Mouse (Mus musculus): Measurements from ENCODE around the gene Osbpl8. TPM values are rescaled to one million over a fixed set of nuclear protein-coding genes. Genes with fewer than 3 reads are reported as not detected.
"Not testable (repeated sequence)": the region's sequence is repeated elsewhere in the genome, so short reads cannot be mapped to it uniquely, and the experiment has no call there.

Gene Osbpl8
- polyA plus RNA-seq, 1 experiment from 2014 or later = 10.5 TPM

- no peaks in the 10 kb centered on the region for H3K9me3 ChIP-seq
- no peak for ATAC-seq (ENCODE audit: borderline replicate concordance, extremely low read depth, low FRiP score, low TSS enrichment)
- H3K27ac ChIP-seq = no peak overlapping the region
Observed at GRCm38 (mm10) chr10:111130872-111131271, 33.7 kb upstream of the Osbpl8 start.

GRCm38 (mm10) chr10:111133271-111133670 is 31.3 kb upstream of the Osbpl8 start:
- Histone ChIP-seq H3K9ac (no peak overlapping the region), H3K27me3 (no peaks in the 10 kb centered on the region), H3K4me1 (no peaks in the 10 kb centered on the region), H3K9me3 (no peaks in the 10 kb centered on the region), H3K4me2 (no peak overlapping the region), H3K4me3 (no peak overlapping the region), H3K27ac (no peak overlapping the region), H3K36me3 (no peaks in the 10 kb centered on the region)
- WGBS = 76% methylated on average over 5 of the region's 5 CpGs
- ATAC-seq (ENCODE audit: borderline replicate concordance, extremely low read depth, low FRiP score, low TSS enrichment) = no peak

More at GRCm38 (mm10) chr10:111130872-111131271, 33.7 kb upstream of the Osbpl8 start:
- Histone ChIP-seq H3K9ac (no peak overlapping the region), H3K27me3 (no peaks in the 10 kb centered on the region), H3K4me2 (no peak overlapping the region), H3K36me3 (no peaks in the 10 kb centered on the region), H3K4me3 (no peak overlapping the region), H3K4me1 (no peaks in the 10 kb centered on the region)
- 65% methylated on average over 3 of the region's 3 CpGs for WGBS

- Histone ChIP-seq H3K27ac (no peak overlapping the region), H3K9ac (no peak overlapping the region), H3K9me3 (no peaks in the 10 kb centered on the region), H3K36me3 (no peaks in the 10 kb centered on the region), H3K4me2 (no peak overlapping the region), H3K27me3 (no peaks in the 10 kb centered on the region), H3K4me1 (no peaks in the 10 kb centered on the region), H3K4me3 (no peak overlapping the region)
- 88% methylated on average over 8 of the region's 8 CpGs for WGBS
- no peak for ATAC-seq (ENCODE audit: borderline replicate concordance, extremely low read depth, low FRiP score, low TSS enrichment)
Observed at GRCm38 (mm10) chr10:111133936-111134335, 30.6 kb upstream of the Osbpl8 start.

GRCm38 (mm10) chr10:111134412-111134957 is 30.1 kb upstream of the Osbpl8 start:
- Histone ChIP-seq H3K27ac (no peak overlapping the region), H3K9me3 (no peaks in the 10 kb centered on the region), H3K36me3 (no peaks in the 10 kb centered on the region), H3K9ac (no peak overlapping the region), H3K4me2 (no peak overlapping the region), H3K27me3 (no peaks in the 10 kb centered on the region), H3K4me3 (no peak overlapping the region), H3K4me1 (peaks cover 3% of the 10 kb centered on the region)
- no peak for ATAC-seq (ENCODE audit: borderline replicate concordance, extremely low read depth, low FRiP score, low TSS enrichment)
- 83% methylated on average over 9 of the region's 9 CpGs for WGBS

- 70% methylated on average over 5 of the region's 5 CpGs for WGBS
- not testable (repeated sequence) for H3K4me1 ChIP-seq; H3K4me3 ChIP-seq; ATAC-seq (ENCODE audit: borderline replicate concordance, extremely low read depth, low FRiP score, low TSS enrichment); H3K9me3 ChIP-seq; H3K4me2 ChIP-seq; H3K27ac ChIP-seq; H3K27me3 ChIP-seq; H3K9ac ChIP-seq; H3K36me3 ChIP-seq
Observed at GRCm38 (mm10) chr10:111136306-111136705, 28.2 kb upstream of the Osbpl8 start.

GRCm38 (mm10) chr10:111137905-111138304 is 26.6 kb upstream of the Osbpl8 start:
- H3K9me3 ChIP-seq = no peaks in the 10 kb centered on the region
- H3K4me3 ChIP-seq = no peak overlapping the region
- ATAC-seq (ENCODE audit: borderline replicate concordance, extremely low read depth, low FRiP score, low TSS enrichment) = no peak
- H3K27ac ChIP-seq = no peak overlapping the region
- 79% methylated on average over 4 of the region's 4 CpGs for WGBS
- no peaks in the 10 kb centered on the region for H3K36me3 ChIP-seq
- no peaks in the 10 kb centered on the region for H3K27me3 ChIP-seq
- no peak overlapping the region for H3K9ac ChIP-seq
- H3K4me1 ChIP-seq = peaks cover 5% of the 10 kb centered on the region
- no peak overlapping the region for H3K4me2 ChIP-seq

- no peaks in the 10 kb centered on the region for H3K9me3 ChIP-seq
- 52% methylated on average over 1 of the region's 1 CpGs for WGBS
- no peaks in the 10 kb centered on the region for H3K36me3 ChIP-seq
- no peaks in the 10 kb centered on the region for H3K27me3 ChIP-seq
- no peak for ATAC-seq (ENCODE audit: borderline replicate concordance, extremely low read depth, low FRiP score, low TSS enrichment)
- no peak overlapping the region for H3K4me3 ChIP-seq
- peaks cover 5% of the 10 kb centered on the region for H3K4me1 ChIP-seq
- no peak overlapping the region for H3K4me2 ChIP-seq
- H3K27ac ChIP-seq = no peak overlapping the region
- no peak overlapping the region for H3K9ac ChIP-seq
Observed at GRCm38 (mm10) chr10:111139170-111139569, 25.4 kb upstream of the Osbpl8 start.

- Histone ChIP-seq H3K4me2 (no peak overlapping the region), H3K27me3 (no peaks in the 10 kb centered on the region), H3K36me3 (no peaks in the 10 kb centered on the region), H3K4me1 (peaks cover 5% of the 10 kb centered on the region), H3K9ac (no peak overlapping the region), H3K9me3 (no peaks in the 10 kb centered on the region), H3K4me3 (no peak overlapping the region), H3K27ac (peak overlapping the region; percentile 33; the same call in 1 of the 2 replicates)
- WGBS = 26% methylated on average over 5 of the region's 5 CpGs
- peak; percentile 79; the same call in 1 of the 2 replicates for ATAC-seq (ENCODE audit: borderline replicate concordance, extremely low read depth, low FRiP score, low TSS enrichment)
Observed at GRCm38 (mm10) chr10:111139881-111140280, 24.7 kb upstream of the Osbpl8 start.

GRCm38 (mm10) chr10:111144371-111144959 is 20.1 kb upstream of the Osbpl8 start:
- Histone ChIP-seq H3K4me1 (peaks cover 2% of the 10 kb centered on the region), H3K27ac (no peak overlapping the region), H3K36me3 (no peaks in the 10 kb centered on the region), H3K9me3 (no peaks in the 10 kb centered on the region), H3K4me2 (no peak overlapping the region), H3K4me3 (no peak overlapping the region), H3K9ac (no peak overlapping the region), H3K27me3 (no peaks in the 10 kb centered on the region)
- 73% methylated on average over 11 of the region's 11 CpGs for WGBS
- ATAC-seq (ENCODE audit: borderline replicate concordance, extremely low read depth, low FRiP score, low TSS enrichment) = no peak

GRCm38 (mm10) chr10:111149761-111150160 is 14.8 kb upstream of the Osbpl8 start:
- H3K4me3 ChIP-seq = no peak overlapping the region
- H3K4me1 ChIP-seq = no peaks in the 10 kb centered on the region
- no peak for ATAC-seq (ENCODE audit: borderline replicate concordance, extremely low read depth, low FRiP score, low TSS enrichment)
- no peaks in the 10 kb centered on the region for H3K36me3 ChIP-seq
- H3K9me3 ChIP-seq = no peaks in the 10 kb centered on the region
- 53% methylated on average over 5 of the region's 5 CpGs for WGBS
- no peak overlapping the region for H3K27ac ChIP-seq
- no peak overlapping the region for H3K4me2 ChIP-seq
- no peak overlapping the region for H3K9ac ChIP-seq
- H3K27me3 ChIP-seq = no peaks in the 10 kb centered on the region

- Histone ChIP-seq H3K36me3 (no peaks in the 10 kb centered on the region), H3K27ac (no peak overlapping the region), H3K9ac (no peak overlapping the region), H3K9me3 (no peaks in the 10 kb centered on the region), H3K4me2 (no peak overlapping the region), H3K4me1 (no peaks in the 10 kb centered on the region), H3K4me3 (no peak overlapping the region), H3K27me3 (no peaks in the 10 kb centered on the region)
- WGBS = 89% methylated on average over 3 of the region's 3 CpGs
- no peak for ATAC-seq (ENCODE audit: borderline replicate concordance, extremely low read depth, low FRiP score, low TSS enrichment)
Observed at GRCm38 (mm10) chr10:111155065-111155464, 9.5 kb upstream of the Osbpl8 start.

- Histone ChIP-seq H3K4me3 (no peak overlapping the region), H3K9ac (no peak overlapping the region), H3K27ac (no peak overlapping the region), H3K4me2 (no peak overlapping the region), H3K36me3 (no peaks in the 10 kb centered on the region), H3K27me3 (no peaks in the 10 kb centered on the region), H3K4me1 (no peaks in the 10 kb centered on the region), H3K9me3 (no peaks in the 10 kb centered on the region)
- no peak for ATAC-seq (ENCODE audit: borderline replicate concordance, extremely low read depth, low FRiP score, low TSS enrichment)
- 39% methylated on average over 7 of the region's 7 CpGs for WGBS
Observed at GRCm38 (mm10) chr10:111155571-111155970, 9.0 kb upstream of the Osbpl8 start.

Data from lung, embryonic 15.5 days (tissue).